Comparison of ENCODE assay signal across 13 mouse cellular contexts in the genomic region with DNA sequence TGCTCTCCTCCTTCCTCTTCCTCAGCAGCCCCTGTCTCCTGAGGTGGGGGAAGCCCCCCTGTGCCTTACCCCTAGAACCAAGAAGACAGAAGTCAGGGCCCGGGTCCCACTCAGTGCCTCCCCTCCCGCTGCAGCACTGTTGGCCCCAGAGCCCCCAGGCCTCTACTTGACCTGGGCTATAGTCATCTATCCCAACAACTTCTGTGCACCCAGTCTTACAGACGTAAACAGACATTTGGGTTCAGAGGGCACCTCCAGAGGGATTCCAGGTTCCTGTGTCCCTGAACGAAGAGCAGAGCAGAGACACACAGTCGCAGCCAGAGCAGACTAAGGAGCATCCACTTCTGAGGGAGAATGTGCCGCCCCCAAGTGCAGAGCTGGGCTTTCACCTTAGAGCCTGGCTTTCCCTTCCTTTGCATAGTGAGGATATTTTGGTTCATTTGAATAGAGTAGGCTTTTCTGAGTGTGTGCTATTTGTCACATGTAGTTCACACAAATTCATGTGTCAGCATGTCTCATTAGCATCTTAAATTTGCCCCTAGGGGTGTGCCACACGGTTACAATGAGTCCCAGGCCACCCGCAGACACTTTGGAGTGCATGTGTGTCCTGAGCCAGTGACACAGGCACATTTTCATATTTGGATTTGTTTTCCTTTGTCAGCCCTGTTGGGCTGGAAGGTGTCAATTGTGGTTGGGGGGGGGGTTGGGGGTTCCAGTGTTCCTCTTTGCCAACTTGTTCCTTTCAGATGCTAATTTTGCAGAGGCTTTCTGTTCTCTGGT. TPM values are rescaled to one million over a fixed set of nuclear protein-coding genes. Genes with fewer than 3 reads are reported as not detected.
A peak's percentile ranks its signal among the peaks of the same experiment; 100 is the strongest.
DNase-seq lines count a peak whose midpoint lies in the region; ATAC-seq lines count a peak whose summit lies in the region.
"Had no signal": no experiment of that assay in that cellular context is flagged by ENCODE, and none has a peak within 500 bp of the region (broad histone marks: within the 10 kb centered on the region; RNA-seq: fewer than 3 reads in every experiment).

No protein-coding gene starts in this region.

- no peaks in the 10 kb centered on the region for H3K36me3 ChIP-seq in embryonic facial prominence, embryonic 13.5 days
- H3K36me3 ChIP-seq in hindbrain, embryonic 14.5 days (replicated peaks; ENCODE audit: control insufficient read depth, insufficient read depth), result no peaks in the 10 kb centered on the region
- H3K36me3 ChIP-seq in midbrain, embryonic 16.5 days (ENCODE audit: control insufficient read depth, insufficient read depth, low read length), result no peaks in the 10 kb centered on the region
- H3K36me3 ChIP-seq: embryonic facial prominence, embryonic 15.5 days; G1E; heart, embryonic 15.5 days had no signal

- peaks cover 5% of the 10 kb centered on the region; the same call in 1 of the 2 replicates for H3K27me3 ChIP-seq in embryonic facial prominence, embryonic 13.5 days
- no peaks in the 10 kb centered on the region for H3K27me3 ChIP-seq in hindbrain, embryonic 14.5 days (ENCODE audit: control insufficient read depth, insufficient read depth, low read length)
- no peaks in the 10 kb centered on the region for H3K27me3 ChIP-seq in midbrain, embryonic 16.5 days (ENCODE audit: control insufficient read depth, insufficient read depth, low read depth, low read length)
- H3K27me3 ChIP-seq: embryonic facial prominence, embryonic 15.5 days; heart, embryonic 15.5 days had no signal

- H3K9me3 ChIP-seq in embryonic facial prominence, embryonic 13.5 days, result no peaks in the 10 kb centered on the region
- H3K9me3 ChIP-seq in hindbrain, embryonic 14.5 days (ENCODE audit: control insufficient read depth, low read length), result no peaks in the 10 kb centered on the region
- H3K9me3 ChIP-seq in midbrain, embryonic 16.5 days (replicated peaks; ENCODE audit: control insufficient read depth, low read length, poor library complexity, severe bottlenecking), result no peaks in the 10 kb centered on the region
- H3K9me3 ChIP-seq: embryonic facial prominence, embryonic 15.5 days; heart, embryonic 15.5 days had no signal

- H3K4me1 ChIP-seq in embryonic facial prominence, embryonic 13.5 days, result peaks cover 67% of the 10 kb centered on the region
- peaks cover 67% of the 10 kb centered on the region for H3K4me1 ChIP-seq in hindbrain, embryonic 14.5 days (replicated peaks; ENCODE audit: control insufficient read depth, insufficient read depth, low read length)
- peaks cover 67% of the 10 kb centered on the region for H3K4me1 ChIP-seq in midbrain, embryonic 16.5 days (ENCODE audit: control insufficient read depth, insufficient read depth, low read length)

- H3K4me2 ChIP-seq in embryonic facial prominence, embryonic 13.5 days, result no peak overlapping the region
- H3K4me2 ChIP-seq in hindbrain, embryonic 14.5 days (replicated peaks), result no peak overlapping the region
- no peak overlapping the region for H3K4me2 ChIP-seq in midbrain, embryonic 16.5 days (ENCODE audit: low read length)
- H3K4me2 ChIP-seq: embryonic facial prominence, embryonic 15.5 days; heart, embryonic 15.5 days had no signal

- ATAC-seq in embryonic facial prominence, embryonic 13.5 days (ENCODE audit: insufficient number of reproducible peaks, insufficient read depth, low FRiP score, low TSS enrichment, low read depth), result no peak
- ATAC-seq in hindbrain, embryonic 14.5 days (ENCODE audit: low FRiP score), result no peak
- ATAC-seq in midbrain, embryonic 16.5 days, result no peak

- peak; percentile 29 for DNase-seq in embryo, embryonic 11 days
- no peak for DNase-seq in embryo, embryonic 10 days (ENCODE audit: low spot score)
- DNase-seq in hindbrain, embryonic 14.5 days (ENCODE audit: low spot score), result no peak
- no peak for DNase-seq in ovary, postnatal 36 days (ENCODE audit: low spot score)
- no peak for DNase-seq in adrenal gland, adult 18-20 months (ENCODE audit: low spot score in 2 of 2)
- DNase-seq in right cerebral cortex, postnatal 36 days (ENCODE audit: low spot score in 2 of 2), result no peak
- DNase-seq: kidney, adult 2 months had no signal

- no peak overlapping the region for H3K4me3 ChIP-seq in embryonic facial prominence, embryonic 13.5 days
- H3K4me3 ChIP-seq in hindbrain, embryonic 14.5 days (replicated peaks; ENCODE audit: low read length), result no peak overlapping the region
- H3K4me3 ChIP-seq in midbrain, embryonic 16.5 days (ENCODE audit: low read depth, low read length), result no peak overlapping the region
- H3K4me3 ChIP-seq: embryonic facial prominence, embryonic 15.5 days; gastrocnemius, adult 2 months; heart, embryonic 15.5 days had no signal

- WGBS in embryonic facial prominence, embryonic 13.5 days, result 37% methylated on average over 8 of the region's 8 CpGs
- WGBS in hindbrain, embryonic 14.5 days, result 20% methylated on average over 8 of the region's 8 CpGs
- 10% methylated on average over 8 of the region's 8 CpGs for WGBS in midbrain, embryonic 16.5 days

- H3K9ac ChIP-seq in embryonic facial prominence, embryonic 13.5 days, result no peak overlapping the region
- H3K9ac ChIP-seq in hindbrain, embryonic 14.5 days, result no peak overlapping the region
- no peak overlapping the region for H3K9ac ChIP-seq in midbrain, embryonic 16.5 days (ENCODE audit: low read depth, low read length)
- H3K9ac ChIP-seq: embryonic facial prominence, embryonic 15.5 days; heart, embryonic 15.5 days had no signal

- H3K27ac ChIP-seq in embryonic facial prominence, embryonic 13.5 days, result peak overlapping the region; percentile 39; the same call in 1 of the 2 replicates
- peak overlapping the region; percentile 58 for H3K27ac ChIP-seq in hindbrain, embryonic 14.5 days
- H3K27ac ChIP-seq in midbrain, embryonic 16.5 days (ENCODE audit: low read length), result peak overlapping the region; percentile 86
- H3K27ac ChIP-seq: embryonic facial prominence, embryonic 15.5 days; gastrocnemius, adult 2 months; heart, embryonic 15.5 days had no signal

RNA-seq across cellular contexts. Expression of gene Parvg, which starts 22.0 kb away (rescaled TPM):
- 1.3 and 1.5 TPM in 2 replicates for polyA plus RNA-seq in embryonic facial prominence, embryonic 13.5 days (2015; fragmentation: Nextera tagmentation; extraction: Ambion mirVana)
- 0.44 and 0.55 TPM in 2 replicates for polyA plus RNA-seq in hindbrain, embryonic 14.5 days (2014; fragmentation: Nextera tagmentation; extraction: Ambion mirVana)
- polyA plus RNA-seq in midbrain, embryonic 16.5 days (2015; fragmentation: Nextera tagmentation; extraction: Ambion mirVana), result 1.0 and 1.1 TPM in 2 replicates
- total RNA-seq in adrenal gland, adult 18-20 months (2021), result 1 to 10 TPM; 3.4 to 3.8 TPM
- total RNA-seq: G1E had no signal
